Mouse (Mus musculus) spleen, adult 2 months (tissue): ENCODE data around the gene Gm20458.

ENCODE experiments used
- CTCF ChIP-seq: fragments of 200-500 bp; IDR thresholded peaks from 2 replicates; pipeline ENCODE4 v1.5.1; 2011; ENCODE audit warnings: mild to moderate bottlenecking, inconsistent platforms; ENCODE audit not compliant: insufficient read depth, insufficient read length, insufficient replicate concordance; ENCODE audit errors: extremely low read depth
- POLR2A ChIP-seq: fragments of 200-500 bp; IDR thresholded peaks from 2 replicates; pipeline ENCODE4 v1.6.1; 2011; ENCODE audit warnings: low read depth, low read length, inconsistent platforms

GRCm38 (mm10) chr2:164485681-164486257 lies 25.0 kb downstream of the Gm20458 start, which contains the start of gene Dbndd2:
- TF ChIP-seq CTCF (no peak), POLR2A (no peak)
